In genomic region chr5:130003229-130003628, GRCm38 (mm10) we compare ENCODE assay signal across 8 mouse cellular contexts. TPM values are rescaled to one million over a fixed set of nuclear protein-coding genes. Genes with fewer than 3 reads are reported as not detected.
A peak's percentile ranks its signal among the peaks of the same experiment; 100 is the strongest.
DNase-seq lines count a peak whose midpoint lies in the region; ATAC-seq and TF ChIP-seq lines count a peak whose summit lies in the region.

No protein-coding gene starts in this region.

- no peaks in the 10 kb centered on the region for H3K27me3 ChIP-seq in kidney, adult 2 months (replicated peaks; ENCODE audit: control insufficient read depth, insufficient read depth, low read length)
- H3K27me3 ChIP-seq in embryonic facial prominence, embryonic 11.5 days (ENCODE audit: control insufficient read depth, insufficient read depth, low read length), result no peaks in the 10 kb centered on the region
- H3K27me3 ChIP-seq in intestine, postnatal 0 days (replicated peaks; ENCODE audit: control insufficient read depth, insufficient read depth, low read length), result no peaks in the 10 kb centered on the region
- no peaks in the 10 kb centered on the region for H3K27me3 ChIP-seq in neural tube, embryonic 11.5 days (ENCODE audit: control insufficient read depth, insufficient read depth, low read length)

- no peak for DNase-seq in kidney, adult 2 months
- DNase-seq in kidney, postnatal 25 days, result no peak
- peak; percentile 27 for DNase-seq in embryonic facial prominence, embryonic 11.5 days (ENCODE audit: low spot score)
- DNase-seq in neural tube, embryonic 11.5 days (ENCODE audit: low spot score), result peak; percentile 17
- no peak for DNase-seq in gastrocnemius, adult 18-20 months (ENCODE audit: low spot score)
- DNase-seq in spleen, adult 12 weeks (ENCODE audit: low spot score), result no peak

- no peak for TF ChIP-seq POLR2A in kidney, adult 2 months (IDR thresholded peaks at IDR 0.05; ENCODE audit: low read depth, low read length)

- no peak for TF ChIP-seq CTCF in kidney, adult 2 months (conservative IDR thresholded peaks at IDR 0.05; ENCODE audit: insufficient read depth, insufficient read length, low read depth, low read length)
- no peak for TF ChIP-seq CTCF in intestine, postnatal 0 days (IDR thresholded peaks at IDR 0.05; ENCODE audit: low read depth)

- H3K4me1 ChIP-seq in kidney, adult 2 months (ENCODE audit: control insufficient read depth, insufficient read depth, low read length), result 0 out of 2 replicates have a peak, but pooled peaks cover 4% of the 10 kb centered on the region
- no peaks in the 10 kb centered on the region for H3K4me1 ChIP-seq in embryonic facial prominence, embryonic 11.5 days (ENCODE audit: control insufficient read depth, insufficient read depth, low read length)
- H3K4me1 ChIP-seq in intestine, postnatal 0 days (replicated peaks; ENCODE audit: control insufficient read depth, insufficient read depth, low read length), result 0 out of 2 replicates have a peak, but pooled peaks cover 4% of the 10 kb centered on the region
- peaks cover 2% of the 10 kb centered on the region; the same call in 1 of the 2 replicates for H3K4me1 ChIP-seq in neural tube, embryonic 11.5 days (ENCODE audit: control insufficient read depth, insufficient read depth, low read length)

- peak overlapping the region; percentile 30; the same call in 1 of the 2 replicates for H3K27ac ChIP-seq in kidney, adult 2 months (ENCODE audit: insufficient read depth, low read depth, low read length)
- H3K27ac ChIP-seq in embryonic facial prominence, embryonic 11.5 days (replicated peaks; ENCODE audit: low read depth, low read length), result no peak overlapping the region
- peak overlapping the region; percentile 96 for H3K27ac ChIP-seq in intestine, postnatal 0 days (ENCODE audit: low read depth, low read length)
- no peak overlapping the region for H3K27ac ChIP-seq in neural tube, embryonic 11.5 days (ENCODE audit: low read depth, low read length)

- H3K4me2 ChIP-seq in embryonic facial prominence, embryonic 11.5 days (ENCODE audit: low read depth, low read length), result peak overlapping the region; percentile 88; the same call in 1 of the 2 replicates
- peak overlapping the region; percentile 83 for H3K4me2 ChIP-seq in intestine, postnatal 0 days (replicated peaks; ENCODE audit: low read depth)
- peak overlapping the region; percentile 81 for H3K4me2 ChIP-seq in neural tube, embryonic 11.5 days (ENCODE audit: low read depth)

- peak overlapping the region; percentile 79 for H3K9ac ChIP-seq in embryonic facial prominence, embryonic 11.5 days (replicated peaks; ENCODE audit: low read length)
- H3K9ac ChIP-seq in intestine, postnatal 0 days (ENCODE audit: low read depth, low read length), result no peak overlapping the region
- H3K9ac ChIP-seq in neural tube, embryonic 11.5 days (ENCODE audit: low read length), result peak overlapping the region; percentile 75; the same call in 1 of the 2 replicates

- 46% methylated on average over 7 of the region's 7 CpGs for WGBS in kidney, adult 2 months
- WGBS in embryonic facial prominence, embryonic 11.5 days, result 53% methylated on average over 7 of the region's 7 CpGs
- 33% methylated on average over 7 of the region's 7 CpGs for WGBS in intestine, postnatal 0 days
- 47% methylated on average over 7 of the region's 7 CpGs for WGBS in neural tube, embryonic 11.5 days

- no peak for ATAC-seq in embryonic facial prominence, embryonic 11.5 days (replicated peaks; ENCODE audit: insufficient number of reproducible peaks, low FRiP score, low TSS enrichment, low read depth)
- no peak for ATAC-seq in intestine, postnatal 0 days
- no peak for ATAC-seq in neural tube, embryonic 11.5 days (ENCODE audit: insufficient read depth, low FRiP score, low TSS enrichment)
- ATAC-seq in cerebellum, adult (ENCODE audit: insufficient number of reproducible peaks, low FRiP score, low TSS enrichment), result no peak

- H3K4me3 ChIP-seq in kidney, adult 2 months (ENCODE audit: insufficient read depth, low read depth, low read length), result no peak overlapping the region
- H3K4me3 ChIP-seq in embryonic facial prominence, embryonic 11.5 days (ENCODE audit: low read depth, low read length), result no peak overlapping the region
- peak overlapping the region; percentile 68 for H3K4me3 ChIP-seq in intestine, postnatal 0 days (ENCODE audit: low read depth, low read length)
- H3K4me3 ChIP-seq in neural tube, embryonic 11.5 days (ENCODE audit: low read depth, low read length), result peak overlapping the region; percentile 56

- no peaks in the 10 kb centered on the region for H3K36me3 ChIP-seq in kidney, adult 2 months (ENCODE audit: control insufficient read depth, insufficient read depth, low read length)
- no peaks in the 10 kb centered on the region for H3K36me3 ChIP-seq in embryonic facial prominence, embryonic 11.5 days (replicated peaks; ENCODE audit: control insufficient read depth, insufficient read depth, low read depth, low read length)
- peaks cover 22% of the 10 kb centered on the region; the same call in 1 of the 2 replicates for H3K36me3 ChIP-seq in intestine, postnatal 0 days (ENCODE audit: control insufficient read depth, insufficient read depth)
- no peaks in the 10 kb centered on the region for H3K36me3 ChIP-seq in neural tube, embryonic 11.5 days (ENCODE audit: control insufficient read depth, insufficient read depth, low read length)

- no peaks in the 10 kb centered on the region for H3K9me3 ChIP-seq in embryonic facial prominence, embryonic 11.5 days (replicated peaks; ENCODE audit: control insufficient read depth, low read length)
- H3K9me3 ChIP-seq in intestine, postnatal 0 days (ENCODE audit: control insufficient read depth), result 0 out of 2 replicates have a peak, but pooled peaks cover 5% of the 10 kb centered on the region
- peaks cover 3% of the 10 kb centered on the region; the same call in 1 of the 2 replicates for H3K9me3 ChIP-seq in neural tube, embryonic 11.5 days (ENCODE audit: control insufficient read depth, low read length)

RNA-seq across cellular contexts. Expression of gene Gusb, which starts 0.4 kb away (rescaled TPM):
- 26.0 and 26.5 TPM in 2 replicates for polyA plus RNA-seq in kidney, adult 2 months (2012; rRNA removed)
- 45.1 and 45.5 TPM in 2 replicates for polyA plus RNA-seq in embryonic facial prominence, embryonic 11.5 days (2014; fragmentation: Nextera tagmentation; extraction: Ambion mirVana)
- polyA plus RNA-seq in intestine, postnatal 0 days (2015; fragmentation: Nextera tagmentation; extraction: Ambion mirVana), result 260 and 264 TPM in 2 replicates
- 35.1 and 35.9 TPM in 2 replicates for polyA plus RNA-seq in neural tube, embryonic 11.5 days (2014; fragmentation: Nextera tagmentation; extraction: Ambion mirVana)
- 1 to 10 TPM; 7.4 to 8.1 TPM for total RNA-seq in gastrocnemius, adult 18-20 months (2021)

RNA-seq across cellular contexts. Expression of gene Asl, which starts 25.8 kb away (rescaled TPM):
- polyA plus RNA-seq in kidney, adult 2 months (2012; rRNA removed), result 440 and 469 TPM in 2 replicates
- 21.0 and 29.6 TPM in 2 replicates for polyA plus RNA-seq in embryonic facial prominence, embryonic 11.5 days (2014; fragmentation: Nextera tagmentation; extraction: Ambion mirVana)
- polyA plus RNA-seq in intestine, postnatal 0 days (2015; fragmentation: Nextera tagmentation; extraction: Ambion mirVana), result 148 and 182 TPM in 2 replicates
- polyA plus RNA-seq in neural tube, embryonic 11.5 days (2014; fragmentation: Nextera tagmentation; extraction: Ambion mirVana), result 30.8 and 32.2 TPM in 2 replicates
- total RNA-seq in gastrocnemius, adult 18-20 months (2021), result 10 to 100 TPM in 1 of 2 experiments, 1 to 10 TPM in 1; 8.8 to 12.4 TPM

RNA-seq across cellular contexts. Expression of gene Crcp, which starts 25.9 kb away (rescaled TPM):
- 14.4 and 19.3 TPM in 2 replicates for polyA plus RNA-seq in kidney, adult 2 months (2012; rRNA removed)
- 30.6 and 30.9 TPM in 2 replicates for polyA plus RNA-seq in embryonic facial prominence, embryonic 11.5 days (2014; fragmentation: Nextera tagmentation; extraction: Ambion mirVana)
- 39.5 and 41.6 TPM in 2 replicates for polyA plus RNA-seq in intestine, postnatal 0 days (2015; fragmentation: Nextera tagmentation; extraction: Ambion mirVana)
- 38.6 and 43.2 TPM in 2 replicates for polyA plus RNA-seq in neural tube, embryonic 11.5 days (2014; fragmentation: Nextera tagmentation; extraction: Ambion mirVana)
- 10 to 100 TPM; 19.3 to 20.3 TPM for total RNA-seq in gastrocnemius, adult 18-20 months (2021)

Comparison
In these comparisons a context has a peak if more than half of its experiments do, and no peak if none do; other contexts are left out.
1. DNase-seq: peak in embryonic facial prominence, embryonic 11.5 days (single experiment) and neural tube, embryonic 11.5 days (single experiment); none in kidney, adult 2 months (single experiment), kidney, postnatal 25 days (0 of 2), gastrocnemius, adult 18-20 months (single experiment) and spleen, adult 12 weeks (single experiment).
2. H3K27ac ChIP-seq: peak in kidney, adult 2 months (single experiment) and intestine, postnatal 0 days (single experiment); none in embryonic facial prominence, embryonic 11.5 days (single experiment) and neural tube, embryonic 11.5 days (single experiment).
3. H3K4me3 ChIP-seq: peak in intestine, postnatal 0 days (single experiment) and neural tube, embryonic 11.5 days (single experiment); none in kidney, adult 2 months (single experiment) and embryonic facial prominence, embryonic 11.5 days (single experiment).
4. Peak in every context shown above with its lines, with median percentiles within 50 percentile points of each other: H3K4me2 ChIP-seq.